Mouse (Mus musculus) layer of hippocampus, postnatal 14 days (tissue): ENCODE measurements around the gene Lmod3. TPM values are rescaled to one million over a fixed set of nuclear protein-coding genes. Genes with fewer than 3 reads are reported as not detected.
"Not testable (repeated sequence)": the region's sequence is repeated elsewhere in the genome, so short reads cannot be mapped to it uniquely, and the experiment has no call there.

Experiments
- DNase-seq, 2 experiments: peaks; one replicate each; pipeline ENCODE4 v3.0.0; 2021 to 2022; ENCODE audit warnings: low spot score in 2 of 2, mixed read lengths in 1 of 2
- total RNA-seq, 2 experiments: library from RNA; stranded (reverse); gene quantifications; 2 replicates each; pipeline ENCODE4 v1.2.3; 2021

The Lmod3 gene
- total RNA-seq, 2 experiments from 2014 or later, result not detected

DNA sequence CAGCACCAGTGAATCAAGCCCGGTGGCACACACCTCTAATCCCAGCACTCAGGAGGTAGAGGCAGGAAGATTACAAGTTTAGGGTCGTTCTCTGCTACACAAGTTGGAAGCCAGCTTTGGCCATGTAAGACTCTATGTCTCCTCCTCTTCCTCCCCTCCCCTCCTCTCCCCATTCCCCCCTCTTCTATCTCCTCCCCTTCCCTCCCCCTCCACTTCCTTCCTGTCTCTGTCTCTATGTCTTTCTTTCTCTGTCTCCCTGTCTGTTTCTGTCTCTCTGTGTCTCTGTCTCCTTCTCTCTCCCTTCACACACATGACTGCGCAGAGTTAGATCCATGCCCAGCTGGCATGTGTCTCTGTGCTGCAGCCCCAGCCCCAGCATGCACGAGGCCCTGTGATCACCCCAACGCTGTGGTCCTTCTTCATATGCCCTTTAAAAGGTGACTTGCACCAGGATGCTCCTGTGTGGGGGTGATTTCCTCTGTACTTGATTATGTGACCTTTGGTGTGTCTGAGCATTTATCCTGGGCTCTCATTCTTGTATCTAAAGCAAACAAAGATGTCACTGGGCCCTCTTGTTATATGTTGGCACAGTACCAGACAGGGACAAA is 24.4 kb upstream of the Lmod3 start:
- no peak for DNase-seq

- DNase-seq, result no peak
These were observed 23.8 kb upstream of the Lmod3 start for GRCm38 (mm10) chr6:97276366-97276765.

GRCm38 (mm10) chr6:97275760-97276159 is 23.2 kb upstream of the Lmod3 start:
- DNase-seq, result no peak

- no peak for DNase-seq
These were observed 21.2 kb upstream of the Lmod3 start for GRCm38 (mm10) chr6:97273777-97274176.

GRCm38 (mm10) chr6:97273058-97273710 is 20.6 kb upstream of the Lmod3 start:
- no peak for DNase-seq

DNA sequence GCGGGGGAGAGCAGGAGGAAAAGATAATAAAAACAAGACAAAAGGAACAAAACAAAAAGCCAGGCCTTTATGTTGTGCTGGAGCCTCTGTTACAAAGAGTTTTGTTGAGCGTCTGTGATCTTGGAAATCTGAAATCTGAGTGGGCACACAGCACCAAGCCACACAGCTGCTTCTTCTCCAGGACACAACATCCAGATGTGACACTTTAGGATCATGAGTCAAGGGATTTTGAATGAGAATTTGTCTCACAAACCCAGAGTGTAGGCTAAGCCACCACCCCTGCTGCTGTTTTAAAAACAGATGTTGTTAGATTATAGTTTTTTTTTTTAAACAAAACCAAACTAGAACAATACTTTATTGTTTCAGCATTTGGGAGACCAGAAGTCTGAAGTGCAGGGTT is 19.8 kb upstream of the Lmod3 start:
- no peak for DNase-seq

DNA sequence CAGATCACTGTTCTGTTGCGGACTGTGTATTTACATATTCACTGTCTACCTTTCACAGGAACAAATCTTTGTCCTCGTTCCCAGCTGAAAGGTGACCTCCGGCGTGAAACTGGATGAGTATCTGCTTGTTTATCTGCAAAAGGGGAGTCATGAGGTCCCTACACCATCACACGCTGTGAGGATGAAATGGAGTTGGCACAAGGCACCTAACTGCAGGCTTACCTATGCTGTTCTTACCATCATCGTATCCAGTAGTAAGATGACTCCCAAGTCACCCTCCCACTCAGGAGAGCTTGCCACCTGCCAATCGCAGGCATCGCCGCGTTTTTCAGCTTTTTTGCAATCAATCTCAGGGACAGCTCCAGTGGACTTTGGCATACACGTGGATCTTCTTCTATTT is 17.0 kb upstream of the Lmod3 start:
- DNase-seq, result no peak

DNA sequence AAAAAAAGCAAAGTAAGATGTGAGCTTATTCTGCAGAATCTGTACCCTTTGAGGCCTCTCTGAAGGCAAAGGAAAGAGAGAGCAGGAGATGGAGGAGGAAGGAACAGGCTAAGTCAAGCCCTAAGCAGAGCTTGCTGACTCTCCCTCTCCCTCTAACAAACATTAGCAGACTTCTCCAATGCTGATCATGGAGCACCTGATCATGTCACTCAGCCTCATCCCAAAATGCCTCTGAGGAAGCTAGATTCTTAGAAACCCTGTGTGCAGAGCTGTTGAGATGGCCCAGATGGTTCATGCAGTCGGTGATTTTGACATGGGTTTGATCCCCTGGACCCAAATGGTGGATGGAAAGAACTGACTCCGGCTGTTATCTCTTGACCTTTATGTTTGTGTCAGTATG is 14.6 kb upstream of the Lmod3 start:
- DNase-seq, result no peak

DNA sequence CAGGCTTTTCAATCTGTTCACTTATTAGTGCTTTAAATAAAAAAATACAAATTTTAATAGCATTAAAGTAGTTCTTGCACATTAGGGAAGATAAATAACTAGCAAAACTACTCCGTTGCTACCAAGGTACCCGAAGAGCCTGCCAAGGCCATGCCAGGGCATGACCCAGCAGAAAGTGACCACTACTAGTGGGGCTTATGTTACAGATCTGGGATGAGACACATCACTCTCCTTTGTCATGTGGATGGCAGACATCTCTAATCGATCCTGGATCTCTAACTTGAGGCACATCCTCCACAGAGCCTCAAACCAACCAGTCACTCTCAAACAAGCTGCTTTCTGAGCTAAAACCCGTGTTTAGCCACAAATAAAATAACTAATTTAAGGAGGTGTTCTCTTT is 14.1 kb upstream of the Lmod3 start:
- no peak for DNase-seq

DNA sequence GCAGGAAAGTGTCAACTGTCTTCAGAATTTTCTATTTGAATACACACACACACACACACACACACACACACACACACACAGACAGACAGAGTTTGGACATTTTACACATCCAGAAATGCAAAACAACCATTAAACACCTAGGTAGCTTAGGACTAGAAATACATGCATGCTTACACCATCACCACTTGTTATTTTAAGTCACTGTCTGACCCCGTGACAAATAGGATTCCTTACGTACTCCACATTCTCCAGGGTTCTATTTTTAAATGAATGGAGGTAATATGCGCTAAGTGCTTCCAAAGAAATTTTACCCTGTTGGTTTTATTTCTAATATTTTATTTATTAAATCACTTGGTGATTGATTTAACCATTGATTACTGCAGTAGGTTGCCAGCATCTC is 13.1 kb upstream of the Lmod3 start:
- DNase-seq, result no peak

GRCm38 (mm10) chr6:97265240-97265639 is 12.7 kb upstream of the Lmod3 start:
- DNase-seq, result no peak

DNA sequence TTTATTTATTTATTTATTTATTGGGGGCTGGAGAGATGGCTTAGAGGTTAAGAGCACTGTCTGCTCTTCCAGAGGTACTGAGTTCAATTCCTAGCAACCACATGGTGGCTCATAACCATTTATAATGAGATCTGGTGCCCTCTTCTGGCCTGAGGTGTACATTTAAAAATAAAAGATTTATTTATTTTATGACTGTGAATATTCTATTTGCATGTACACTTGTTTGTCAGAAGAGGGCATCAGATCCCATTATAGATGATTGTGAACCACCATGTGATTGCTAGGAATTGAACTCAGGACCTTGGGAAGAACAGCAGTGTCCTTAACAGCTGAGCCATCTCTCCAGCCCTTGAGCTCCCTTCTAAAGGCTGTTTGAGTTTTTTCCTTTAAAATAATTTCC is 11.2 kb upstream of the Lmod3 start:
- DNase-seq, result not testable (repeated sequence)

GRCm38 (mm10) chr6:97262229-97262628 is 9.7 kb upstream of the Lmod3 start:
- no peak for DNase-seq

- not testable (repeated sequence) for DNase-seq
These were observed 7.4 kb upstream of the Lmod3 start for GRCm38 (mm10) chr6:97259926-97260325.

DNA sequence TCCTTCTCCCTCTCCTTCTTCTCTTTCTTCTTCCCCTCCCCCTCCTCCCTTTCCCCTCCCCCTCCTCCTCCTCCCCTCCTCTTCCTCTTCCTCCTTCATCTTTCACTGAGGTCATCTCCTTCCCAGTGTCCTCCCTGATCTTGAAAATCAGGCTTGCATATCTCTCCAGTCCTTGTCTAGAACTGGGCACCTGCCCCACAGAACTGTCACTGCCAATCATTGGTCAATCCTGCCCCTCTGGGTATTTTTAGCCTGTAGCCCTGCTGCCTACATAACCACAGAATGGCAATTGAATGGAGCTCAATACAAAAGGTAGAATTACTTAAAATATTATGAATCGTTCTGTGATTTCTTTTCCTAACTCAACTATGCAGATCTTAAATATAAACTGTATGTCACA is 5.9 kb upstream of the Lmod3 start:
- DNase-seq, result no peak

GRCm38 (mm10) chr6:97252086-97252485 is 473 bp downstream of the Lmod3 start:
- no peak for DNase-seq

- peak; percentile 37 to 72 for DNase-seq
These were observed 1.6 kb downstream of the Lmod3 start for GRCm38 (mm10) chr6:97250966-97251365.

GRCm38 (mm10) chr6:97245200-97245599 is 7.4 kb downstream of the Lmod3 start:
- no peak for DNase-seq

GRCm38 (mm10) chr6:97242522-97242921 is 10.0 kb downstream of the Lmod3 start:
- DNase-seq, result no peak

GRCm38 (mm10) chr6:97240092-97240491 is 12.5 kb downstream of the Lmod3 start:
- DNase-seq, result no peak

- no peak for DNase-seq
These were observed 13.2 kb downstream of the Lmod3 start for GRCm38 (mm10) chr6:97239360-97239759.

GRCm38 (mm10) chr6:97236088-97236487 is 16.5 kb downstream of the Lmod3 start:
- no peak for DNase-seq
